Mouse (Mus musculus): ENCODE results near the gene Meis2.

The Meis2 gene

GRCm38 (mm10) chr2:116047365-116047764 lies 18.3 kb downstream of the Meis2 start:
- DNase-seq = no peak

DNA sequence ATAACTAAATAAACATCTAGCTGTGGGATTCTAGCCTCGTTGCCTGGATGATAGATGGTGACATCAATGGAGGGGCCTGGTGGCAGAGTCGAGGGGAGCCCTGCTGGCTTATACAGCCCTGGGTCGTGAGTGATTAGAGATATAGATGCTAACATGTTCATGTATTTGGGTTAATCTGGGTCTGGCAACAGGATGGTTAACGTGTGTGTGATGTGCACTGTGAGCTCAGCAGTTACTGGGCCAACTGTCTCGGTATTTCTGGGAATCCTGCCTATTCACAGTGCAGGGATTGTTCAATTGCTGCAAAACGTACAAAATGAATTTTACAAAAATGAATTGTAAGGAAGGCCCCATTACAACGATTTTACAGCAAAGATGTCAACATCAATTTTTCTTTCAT lies 20.6 kb downstream of the Meis2 start:
- DNase-seq = no peak

- DNase-seq = no peak
Observed at GRCm38 (mm10) chr2:116042934-116043698, 22.5 kb downstream of the Meis2 start.

DNA sequence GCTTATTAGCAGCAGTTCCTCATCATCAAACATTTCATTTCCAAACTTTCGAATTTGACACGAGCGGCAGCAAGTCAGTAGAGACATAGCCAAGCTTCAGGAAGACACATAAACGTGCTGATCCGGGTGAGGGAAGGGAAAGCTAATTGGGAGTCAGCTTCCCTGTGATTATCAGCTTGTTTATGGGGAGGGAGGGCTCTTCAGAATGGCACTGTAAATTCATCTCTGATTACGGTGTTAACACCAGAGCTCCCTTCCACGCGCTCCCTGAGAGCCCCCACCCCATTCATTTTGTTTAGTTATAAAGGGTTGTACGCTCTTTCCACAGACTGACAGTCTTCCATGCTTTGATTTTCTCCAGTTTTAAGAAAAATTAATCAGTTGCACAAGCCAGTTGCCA lies 23.2 kb downstream of the Meis2 start:
- no peak for DNase-seq

- no peak for DNase-seq
Observed at GRCm38 (mm10) chr2:116041683-116042262, 23.9 kb downstream of the Meis2 start.

DNA sequence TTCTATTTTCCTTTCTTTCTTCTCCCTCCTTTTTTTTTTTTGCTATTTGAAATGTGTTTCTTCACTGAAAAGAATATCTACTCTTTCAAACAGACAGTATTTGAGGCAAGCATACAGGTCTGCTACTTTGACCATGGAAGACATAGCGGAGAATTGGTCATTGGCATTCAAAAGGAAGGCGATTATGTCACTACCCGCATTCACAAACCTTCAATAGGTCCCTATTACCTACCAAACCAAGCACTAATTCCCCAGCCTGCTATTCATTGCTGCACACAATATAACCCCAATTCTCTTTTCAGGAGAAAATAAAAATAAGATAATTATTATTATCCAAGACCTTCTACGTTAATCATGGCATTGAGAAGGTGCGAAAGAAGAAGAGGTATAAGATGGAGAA lies 30.3 kb downstream of the Meis2 start:
- DNase-seq = no peak

DNA sequence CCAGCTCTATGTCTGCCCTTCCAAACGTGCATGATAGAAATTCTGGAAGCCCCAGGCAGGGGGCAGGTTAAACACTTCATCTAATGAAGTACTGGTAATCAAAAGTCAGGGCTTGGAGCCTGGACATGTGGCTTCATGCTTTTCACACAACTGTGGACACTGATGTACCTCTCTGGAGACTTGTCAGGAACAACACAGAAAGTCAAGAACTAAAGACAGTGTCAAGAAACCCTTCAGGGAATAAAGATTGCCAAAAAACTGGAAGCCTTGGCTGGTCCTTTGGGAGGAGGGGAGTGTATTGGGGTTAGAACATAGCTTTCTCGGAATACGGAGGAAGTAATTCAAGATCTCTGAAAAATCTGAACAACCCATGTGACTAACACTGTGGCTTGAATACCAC lies 37.5 kb downstream of the Meis2 start:
- no peak for DNase-seq

DNA sequence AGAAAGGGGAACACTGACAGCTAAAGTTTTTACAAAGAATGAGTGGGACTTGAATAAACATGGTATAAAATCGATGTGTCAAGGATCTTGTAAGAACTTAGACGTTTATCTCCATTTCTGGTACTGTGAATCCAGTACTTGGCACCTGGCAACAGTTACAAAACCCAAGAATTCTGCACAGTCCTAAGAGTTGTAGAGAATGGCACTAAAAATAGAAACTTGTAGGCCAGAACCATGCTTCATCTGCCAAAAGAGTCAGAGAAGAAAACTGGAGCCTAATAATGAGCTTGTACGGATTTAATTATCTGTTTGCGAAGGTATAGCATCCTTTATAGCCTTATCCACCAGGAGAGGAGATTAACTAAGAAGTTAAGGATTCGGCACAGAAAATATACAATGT lies 42.8 kb downstream of the Meis2 start:
- no peak for DNase-seq

DNA sequence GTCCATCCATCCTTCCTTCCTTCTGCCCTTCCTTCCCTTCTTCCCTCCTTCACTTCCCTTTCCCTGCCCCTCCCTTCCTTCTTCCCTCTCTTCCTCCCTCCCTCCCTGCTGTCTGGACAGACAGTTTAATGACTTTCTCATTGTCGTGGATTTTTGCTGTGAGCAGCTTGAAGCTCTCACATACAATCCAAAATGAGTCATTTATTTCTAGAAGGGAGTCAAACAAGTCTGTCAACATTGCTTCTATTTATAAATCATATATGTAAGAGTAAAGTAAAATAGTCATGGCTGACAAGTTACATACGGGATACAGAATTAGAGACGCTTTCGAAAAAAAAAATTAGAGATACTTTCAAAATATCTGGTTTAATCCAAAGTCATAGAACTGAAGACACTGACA lies 43.7 kb downstream of the Meis2 start:
- no peak for DNase-seq

GRCm38 (mm10) chr2:116021046-116021445 lies 44.6 kb downstream of the Meis2 start:
- DNase-seq = no peak

DNA sequence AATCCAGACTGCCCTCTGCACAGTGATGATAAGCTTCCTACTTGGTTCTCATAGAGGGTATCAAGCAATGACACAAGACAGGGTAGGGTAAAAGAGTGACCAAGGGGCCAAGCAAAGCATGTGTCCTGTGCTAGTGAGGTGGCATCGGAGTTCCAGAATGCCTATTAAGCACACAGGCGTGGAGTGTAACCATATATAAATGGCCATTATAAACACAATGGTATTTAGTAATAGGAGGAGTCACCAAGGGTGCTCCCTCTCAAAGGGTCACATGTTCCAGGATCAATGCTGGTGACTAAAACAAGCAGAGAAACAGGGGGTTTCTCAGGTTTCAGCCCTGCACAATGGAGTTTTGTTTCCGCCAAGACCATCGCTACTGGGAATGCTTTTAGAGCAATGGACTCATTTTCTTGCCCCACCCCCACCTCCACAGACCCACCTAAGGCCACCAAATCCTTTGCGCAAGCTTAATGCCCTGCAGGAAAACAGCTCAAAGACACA lies 45.1 kb downstream of the Meis2 start:
- DNase-seq = no peak

GRCm38 (mm10) chr2:116019959-116020358 lies 45.7 kb downstream of the Meis2 start:
- DNase-seq = no peak

DNA sequence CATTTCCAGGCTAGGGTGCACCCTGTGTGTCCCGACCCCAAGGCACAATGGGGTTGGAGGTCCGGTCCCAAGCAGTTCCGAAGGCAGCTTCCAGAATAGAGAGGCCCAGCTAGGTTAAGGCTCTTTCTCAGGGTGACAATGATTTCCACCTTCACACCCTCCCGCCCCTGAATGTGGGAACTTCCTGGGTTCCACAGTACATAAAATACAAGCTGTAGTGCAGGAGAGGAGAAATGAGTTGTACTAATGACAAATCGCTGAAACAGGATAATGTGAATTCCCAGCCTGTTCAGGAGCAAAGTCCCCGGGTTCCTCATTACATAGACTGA lies 46.2 kb downstream of the Meis2 start:
- DNase-seq = no peak

DNA sequence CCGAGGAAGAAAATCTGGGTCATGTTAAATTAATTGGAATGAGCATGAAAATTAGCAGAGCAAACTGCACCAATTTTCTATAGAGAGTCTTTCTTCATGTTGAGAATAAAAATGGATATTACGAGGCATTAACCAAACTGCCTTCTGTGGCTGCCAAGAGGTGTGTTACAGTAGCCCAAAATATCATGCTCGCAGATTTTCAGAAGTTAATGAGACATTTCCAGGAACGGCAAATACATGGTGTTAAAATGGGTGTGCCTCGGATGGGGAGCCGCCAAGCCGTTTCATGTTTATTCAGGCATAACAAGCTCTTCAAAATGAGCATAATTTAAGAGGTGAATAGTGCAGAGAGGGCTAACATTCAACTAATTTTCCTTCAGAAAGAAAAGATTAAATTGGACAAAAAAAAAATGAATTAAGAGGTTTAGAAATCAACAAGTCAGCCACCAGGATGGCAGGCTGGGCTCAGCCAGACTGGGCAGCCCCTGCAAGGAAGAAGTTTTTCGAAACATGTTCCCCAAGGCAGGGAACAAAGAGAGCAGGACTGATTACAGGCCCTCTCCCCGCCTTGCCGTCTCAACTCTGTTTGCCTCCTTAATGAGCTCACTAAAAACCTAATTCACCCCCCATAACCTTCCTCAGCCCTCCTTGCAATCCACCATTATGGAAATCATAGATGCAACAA lies 46.7 kb downstream of the Meis2 start:
- DNase-seq = no peak

DNA sequence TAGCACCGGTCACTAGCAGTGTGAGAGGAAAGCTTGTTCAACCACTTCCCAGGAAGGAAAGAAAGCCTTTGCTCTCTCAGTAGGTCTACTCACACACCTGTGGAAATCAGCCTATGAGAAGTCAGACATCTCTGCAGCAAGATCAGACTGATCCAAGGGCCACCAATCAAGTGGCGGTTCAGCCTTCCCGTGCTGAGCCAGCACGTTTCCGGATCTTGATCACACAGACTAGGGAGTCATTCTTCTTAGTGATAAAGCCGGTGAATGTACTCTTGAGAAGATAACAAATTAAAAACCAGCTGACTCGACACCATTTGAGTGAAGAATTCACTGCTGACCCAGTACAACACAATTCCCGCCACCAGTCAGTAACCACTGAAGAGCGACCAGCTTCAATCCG lies 50.1 kb downstream of the Meis2 start:
- DNase-seq = no peak

- no peak for DNase-seq
Observed at GRCm38 (mm10) chr2:116010469-116010868, 55.2 kb downstream of the Meis2 start.

DNA sequence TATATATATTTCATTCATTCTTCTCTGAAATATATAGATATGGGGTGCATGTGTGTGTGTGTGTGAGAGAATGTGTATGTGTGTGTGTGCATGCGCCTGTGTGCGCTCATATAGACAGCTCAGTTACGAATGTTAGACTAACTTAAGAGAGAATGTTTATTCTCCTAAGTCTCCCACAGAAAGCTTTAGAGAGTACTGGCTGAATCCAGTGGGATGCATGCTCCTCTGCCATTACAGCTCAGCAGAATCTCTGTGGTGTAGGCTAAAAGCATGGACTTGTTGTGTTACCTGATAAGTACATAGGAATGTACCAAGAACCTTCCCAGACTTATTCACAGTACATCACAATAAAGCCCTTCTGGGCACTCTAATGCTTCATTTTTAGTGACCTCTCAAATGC lies 55.6 kb downstream of the Meis2 start:
- no peak for DNase-seq

DNA sequence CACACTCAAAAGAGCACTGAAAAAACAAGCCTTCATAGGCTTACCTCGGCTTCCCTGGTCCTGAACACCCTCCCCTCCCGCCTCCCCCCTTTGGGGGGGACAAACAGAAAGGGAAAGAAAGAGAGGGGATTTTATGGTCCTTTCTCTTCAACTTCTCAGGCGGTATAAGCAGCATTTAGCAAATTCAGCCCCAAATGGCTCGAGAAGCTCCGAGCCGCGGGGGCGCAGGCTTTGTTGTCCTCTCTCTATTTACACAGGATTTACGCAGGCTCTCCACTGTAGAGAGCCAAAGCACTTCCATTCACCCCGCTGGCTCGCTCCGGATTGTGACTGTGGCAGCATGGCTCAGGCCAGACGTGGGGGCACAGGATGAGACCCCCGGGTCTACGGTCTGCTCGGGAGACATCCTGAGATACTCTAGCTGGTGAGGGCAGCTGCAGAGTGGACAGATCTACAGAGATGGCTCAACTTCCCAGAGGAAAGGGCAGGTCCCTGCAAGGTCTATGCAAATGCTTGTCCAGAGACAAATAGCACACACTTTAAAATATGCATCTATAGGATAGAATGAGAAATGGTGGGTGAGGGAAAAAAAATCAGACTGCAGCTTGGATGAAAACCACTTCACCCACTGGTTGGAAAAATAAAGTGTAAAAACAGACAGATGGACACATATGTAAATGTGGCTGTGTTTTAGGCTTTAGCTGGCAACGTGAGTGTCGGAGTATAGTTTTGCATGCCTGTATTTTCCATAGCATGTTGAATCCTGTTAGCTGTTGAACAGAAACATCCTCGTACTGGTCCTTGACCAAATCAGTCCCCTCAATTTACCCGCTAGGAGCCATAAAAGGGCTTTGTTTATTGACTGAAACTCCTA lies 56.3 kb downstream of the Meis2 start:
- no peak for DNase-seq

DNA sequence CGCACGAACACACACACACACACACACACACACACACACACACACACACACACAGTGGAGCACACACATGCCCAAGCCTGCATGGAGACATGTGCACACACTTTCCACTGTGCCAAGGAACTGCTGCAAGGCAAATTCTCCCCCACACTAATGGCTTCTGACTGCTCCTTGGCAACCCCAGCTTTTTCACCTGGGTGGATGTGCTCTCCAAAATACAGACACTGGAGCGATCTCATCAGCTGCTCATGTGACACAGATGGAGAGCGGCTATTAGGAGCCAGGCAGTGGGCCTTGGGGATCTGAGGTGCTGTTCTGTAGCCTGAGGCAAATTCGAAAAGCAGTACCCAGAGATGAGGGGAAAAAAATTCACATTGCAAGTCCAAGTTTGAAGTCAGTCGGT lies 63.3 kb downstream of the Meis2 start:
- no peak for DNase-seq

DNA sequence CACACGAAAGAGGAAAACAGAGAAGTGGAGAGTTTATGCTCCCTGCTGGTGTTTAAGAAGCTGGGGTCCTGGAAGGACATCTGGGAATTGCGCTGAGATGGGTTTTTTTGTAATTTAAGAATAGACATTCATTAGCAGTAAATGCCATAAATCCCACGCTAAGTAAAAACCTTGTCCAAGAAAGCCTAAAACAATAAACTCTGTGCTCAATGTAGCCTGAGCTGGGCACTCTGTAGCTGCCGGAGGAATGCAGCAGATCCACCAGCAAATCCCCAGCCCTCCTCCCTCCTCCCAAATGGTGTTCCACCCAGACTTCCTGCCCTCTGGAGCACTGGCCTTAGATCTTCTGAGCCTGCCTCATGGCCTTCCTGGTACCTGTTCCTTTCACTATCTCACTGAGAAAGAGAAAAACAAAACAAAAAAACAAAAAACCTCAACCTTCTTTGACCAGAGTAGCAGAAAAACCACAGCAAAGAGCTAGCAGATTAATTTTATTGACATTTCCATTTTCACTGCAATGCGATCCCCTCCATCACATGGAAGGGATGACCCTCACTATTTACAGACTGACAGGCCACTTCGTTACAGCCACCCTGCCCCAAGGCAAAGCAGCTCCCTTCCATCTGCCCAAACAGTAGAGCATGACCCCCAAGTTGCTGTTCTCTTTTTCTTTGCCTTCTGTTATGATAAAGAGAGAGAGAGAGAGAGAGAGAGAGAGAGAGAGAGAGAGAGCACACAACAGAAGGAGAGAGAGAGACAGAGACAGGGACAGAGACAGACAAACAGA lies 64.1 kb downstream of the Meis2 start:
- no peak for DNase-seq

GRCm38 (mm10) chr2:116000514-116000913 lies 65.1 kb downstream of the Meis2 start:
- DNase-seq = no peak

DNA sequence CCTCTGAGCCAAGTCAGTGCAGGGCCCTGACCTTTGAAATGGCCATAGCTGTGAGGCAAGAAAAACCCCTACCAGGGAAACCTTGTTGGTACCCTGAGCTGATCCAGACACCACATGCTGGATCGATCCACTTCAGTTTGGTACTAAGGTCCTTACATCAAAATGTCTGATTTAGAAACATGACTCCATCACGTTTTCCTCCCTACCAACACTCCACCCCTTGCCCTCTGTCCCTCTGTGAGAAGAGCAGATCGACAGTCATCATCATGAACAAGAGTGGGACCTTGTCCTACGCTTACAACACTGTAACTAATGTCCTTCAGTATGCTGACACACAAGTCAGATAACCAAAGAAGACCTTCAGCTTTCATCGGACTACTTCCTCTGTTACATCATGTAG lies 66.8 kb downstream of the Meis2 start:
- DNase-seq = no peak
